Mouse (Mus musculus) lung, embryonic 16.5 days (tissue): ENCODE results near the gene Tbx15. TPM values are rescaled to one million over a fixed set of nuclear protein-coding genes. Genes with fewer than 3 reads are reported as not detected.

ENCODE experiments used
- microRNA-seq: library from miRNA; unstranded; fragments of <30 nt; microRNA quantifications from one replicate; pipeline ENCODE4, GENCODE M21; 2016
- polyA plus RNA-seq: library from polyadenylated mRNA; unstranded; fragments of >200 nt; fragmentation: Nextera tagmentation; extraction: Ambion mirVana; gene quantifications from 2 replicates; pipeline ENCODE4 v1.2.1, GENCODE M21; 2015

Gene Tbx15
- polyA plus RNA-seq, 1 experiment from 2014 or later: 0.24 TPM

Small RNAs within 50 kb of the gene (microRNA-seq; reads per million reads assigned to microRNA genes)
- gene Mir6481: not detected

Other genes starting within 250 kb of the Tbx15 start
- 7.4 and 8.4 TPM in 2 replicates for gene Wars2, start 99.3 kb upstream of the Tbx15 start, polyA plus RNA-seq